Mouse (Mus musculus) CD4-positive helper T cell, adult 2 months (primary cell): ENCODE data around the gene Cfap69.
A peak's percentile ranks its signal among the peaks of the same experiment; 100 is the strongest.

Source experiments
- DNase-seq: peaks from one replicate; pipeline ENCODE4 v3.0.0-alpha.2; 2012; ENCODE audit warnings: low read depth, missing footprints, low spot score

The Cfap69 gene

GRCm38 (mm10) chr5:5657932-5658331 is 6.1 kb downstream of the Cfap69 start:
- no peak for DNase-seq

GRCm38 (mm10) chr5:5648817-5649569 is 15.0 kb downstream of the Cfap69 start:
- no peak for DNase-seq

GRCm38 (mm10) chr5:5646173-5646572 is 17.9 kb downstream of the Cfap69 start:
- DNase-seq, result no peak

GRCm38 (mm10) chr5:5638496-5638895 is 25.5 kb downstream of the Cfap69 start:
- DNase-seq, result no peak

GRCm38 (mm10) chr5:5625491-5625890 is 38.5 kb downstream of the Cfap69 start:
- DNase-seq, result no peak

- no peak for DNase-seq
These were observed 45.7 kb downstream of the Cfap69 start for GRCm38 (mm10) chr5:5618329-5618728.

- no peak for DNase-seq
These were observed 53.5 kb downstream of the Cfap69 start for GRCm38 (mm10) chr5:5610540-5610939.

GRCm38 (mm10) chr5:5587686-5588085 is 76.4 kb downstream of the Cfap69 start:
- DNase-seq, result no peak

GRCm38 (mm10) chr5:5573749-5574317 is 90.2 kb downstream of the Cfap69 start, which contains the start of gene Gm8773:
TSS of gene Gm8773 (plus strand) at chr5:5573799.
- DNase-seq, result no peak

- no peak for DNase-seq
These were observed 101.6 kb downstream of the Cfap69 start for GRCm38 (mm10) chr5:5562435-5562834.

- DNase-seq, result no peak
These were observed 102.9 kb downstream of the Cfap69 start for GRCm38 (mm10) chr5:5561041-5561706.

GRCm38 (mm10) chr5:5559798-5560197 is 104.2 kb downstream of the Cfap69 start:
- DNase-seq, result no peak

GRCm38 (mm10) chr5:5559079-5559740 is 104.8 kb downstream of the Cfap69 start, which contains the start of gene Gtpbp10:
TSS of gene Gtpbp10 (minus strand) at chr5:5559538.
- DNase-seq, result peak; percentile 92

- DNase-seq, result no peak
These were observed 112.9 kb downstream of the Cfap69 start for GRCm38 (mm10) chr5:5551110-5551509.

- DNase-seq, result no peak
These were observed 123.7 kb downstream of the Cfap69 start for GRCm38 (mm10) chr5:5540385-5540784.

- DNase-seq, result no peak
These were observed 124.3 kb downstream of the Cfap69 start for GRCm38 (mm10) chr5:5539771-5540170.

- DNase-seq, result no peak
These were observed 127.9 kb downstream of the Cfap69 start for GRCm38 (mm10) chr5:5536131-5536530.

GRCm38 (mm10) chr5:5533656-5534420 is 130.2 kb downstream of the Cfap69 start:
- no peak for DNase-seq
